Mouse (Mus musculus): ENCODE data around the gene Leap2. TPM values are rescaled to one million over a fixed set of nuclear protein-coding genes. Genes with fewer than 3 reads are reported as not detected.

Leap2 gene
- not detected in 2 replicates for polyA plus RNA-seq (2012; rRNA removed)

DNA sequence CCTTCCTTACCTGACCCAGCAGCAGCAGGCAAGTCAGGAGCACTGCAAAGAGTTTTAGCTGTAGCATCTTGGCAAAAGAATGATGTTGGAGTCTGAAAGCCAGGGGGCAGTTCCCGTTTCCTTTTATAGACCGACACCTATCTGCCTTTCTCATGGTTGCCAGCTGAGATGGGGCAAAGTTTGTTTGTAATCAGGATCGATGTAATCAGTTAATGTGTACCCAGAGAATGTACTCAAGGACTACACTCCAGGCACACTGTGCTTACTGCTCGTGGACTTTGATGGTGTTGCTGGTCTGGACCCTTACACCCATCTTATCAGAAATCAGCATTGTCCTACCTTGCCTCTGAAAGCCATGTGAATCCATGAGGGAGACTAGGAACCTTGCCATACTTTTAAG lies at the start of gene Leap2:
Gene Leap2, minus strand, starts transcription at position 135 of the 400 bp plus-strand sequence.

GRCm38 (mm10) chr11:53469968-53470695 lies 47.2 kb upstream of the Leap2 start, which contains the start of gene Gm9837:
TSS of gene Gm9837 (minus strand) at chr11:53470479.

DNA sequence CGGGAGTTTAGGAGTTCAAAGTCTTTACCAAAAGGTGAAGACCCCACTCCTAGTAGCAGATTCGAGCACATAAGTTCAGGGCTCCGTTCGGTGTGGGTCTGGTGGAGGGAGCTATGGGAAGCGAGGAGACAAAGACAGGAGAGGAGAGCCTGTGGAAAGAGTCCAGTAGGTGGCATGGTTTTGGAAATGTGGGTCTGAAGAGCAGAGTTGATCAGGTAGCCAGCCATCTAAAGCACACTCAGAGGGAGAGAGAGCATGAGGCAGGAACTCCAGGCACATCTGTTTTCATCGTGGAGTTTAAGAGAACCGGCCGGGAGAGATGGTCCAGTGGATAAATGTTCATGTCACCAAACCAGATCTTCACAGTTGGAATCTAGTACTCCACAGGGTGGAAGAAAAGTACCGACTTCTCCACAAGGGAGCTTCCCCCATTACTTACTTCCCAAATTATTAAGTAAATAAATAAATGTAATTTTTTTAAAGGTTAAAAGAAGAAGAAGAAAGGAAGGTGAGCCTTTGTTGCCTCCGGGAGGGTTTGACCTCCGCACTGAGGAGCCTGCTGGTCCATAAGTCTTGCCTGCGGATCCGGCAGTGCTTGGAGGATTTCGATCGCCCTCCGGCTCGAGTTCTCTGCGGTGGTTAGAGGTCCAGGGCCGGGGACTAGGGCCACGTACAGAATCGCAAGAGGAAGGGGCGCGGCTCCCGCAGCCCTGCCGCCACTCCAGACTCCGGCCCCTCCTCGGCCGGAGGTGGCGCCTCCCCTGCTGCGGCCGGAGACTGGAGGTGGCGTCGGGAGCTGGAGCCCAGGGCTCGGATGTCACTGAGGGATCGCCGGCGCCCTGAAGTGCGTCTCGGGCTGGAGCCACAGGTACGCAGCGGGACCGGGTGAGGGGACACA lies 33.8 kb upstream of the Leap2 start, which contains the start of the genes Gm10447 and Shroom1:
Gene Gm10447, minus strand, starts transcription at position 637 of the 898 bp plus-strand sequence.
Gene Shroom1, plus strand, starts transcription at position 732 of the 898 bp plus-strand sequence.

DNA sequence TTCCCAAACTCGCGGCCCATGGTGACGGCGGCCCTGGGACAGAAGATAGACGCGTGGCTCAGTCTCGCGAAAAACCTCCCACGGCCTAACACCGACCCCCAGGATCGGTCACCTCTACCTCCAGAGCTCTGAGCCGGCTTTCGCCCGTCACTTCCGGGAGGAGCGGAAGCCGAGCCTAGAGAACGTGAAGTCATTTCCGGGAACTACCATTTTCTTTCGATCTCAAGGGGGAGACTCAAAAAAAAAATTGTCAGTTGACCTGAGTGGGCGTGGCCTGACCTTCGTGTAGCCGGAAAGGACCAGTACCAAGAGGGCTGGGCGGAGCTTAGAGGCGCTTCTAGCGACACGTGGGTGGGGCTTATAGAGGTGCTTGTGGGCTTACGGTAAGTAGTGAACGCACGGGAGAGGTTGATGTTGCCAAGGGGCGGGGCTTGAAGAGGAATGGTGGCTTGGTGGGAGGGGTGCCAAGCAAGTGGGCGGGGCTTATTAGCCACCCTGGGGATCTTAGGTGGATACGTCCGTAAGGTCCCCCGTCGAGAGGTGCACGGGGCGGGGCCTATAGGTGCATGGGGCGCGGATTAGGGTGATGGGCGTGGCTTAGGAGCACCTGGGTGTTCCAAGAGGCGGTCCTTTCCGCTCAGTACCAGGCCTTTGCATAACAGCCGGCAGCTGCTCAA lies 7.8 kb upstream of the Leap2 start, which contains the start of the genes Uqcrq and Gdf9:
Gene Uqcrq, minus strand, starts transcription at position 162 of the 677 bp plus-strand sequence.
Gene Gdf9, plus strand, starts transcription at position 354 of the 677 bp plus-strand sequence.

Other genes starting within 250 kb of the Leap2 start
- 44.7 and 64.8 TPM in 2 replicates for gene Hspa4, start 122.7 kb downstream of the Leap2 start, polyA plus RNA-seq (2012; rRNA removed)
- gene Zcchc10, start 98.5 kb downstream of the Leap2 start, polyA plus RNA-seq (2012; rRNA removed): 7.2 and 8.0 TPM in 2 replicates
- gene Aff4, start 72.3 kb downstream of the Leap2 start, polyA plus RNA-seq (2012; rRNA removed): 17.8 and 19.3 TPM in 2 replicates
- 505 and 545 TPM in 2 replicates for gene Uqcrq, start 7.7 kb upstream of the Leap2 start, polyA plus RNA-seq (2012; rRNA removed)
- 88.1 and 116 TPM in 2 replicates for gene Gdf9, start 7.9 kb upstream of the Leap2 start, polyA plus RNA-seq (2012; rRNA removed)
- 0.35 and 0.66 TPM in 2 replicates for gene Gm10447, start 33.9 kb upstream of the Leap2 start, polyA plus RNA-seq (2012; rRNA removed)
- 6.0 and 7.2 TPM in 2 replicates for gene Shroom1, start 34.0 kb upstream of the Leap2 start, polyA plus RNA-seq (2012; rRNA removed)
- gene Gm9837, start 47.3 kb upstream of the Leap2 start, polyA plus RNA-seq (2012; rRNA removed): not detected in 2 replicates
- gene Gm9945, start 57.0 kb upstream of the Leap2 start, polyA plus RNA-seq (2012; rRNA removed): not detected in 2 replicates
- gene Sowaha, start 57.1 kb upstream of the Leap2 start, polyA plus RNA-seq (2012; rRNA removed): 1.5 and 1.8 TPM in 2 replicates
- gene Sept8, start 96.1 kb upstream of the Leap2 start, polyA plus RNA-seq (2012; rRNA removed): 33.7 and 34.6 TPM in 2 replicates
- gene Kif3a, start 144.2 kb upstream of the Leap2 start, polyA plus RNA-seq (2012; rRNA removed): 6.0 and 10.9 TPM in 2 replicates
- not detected in 2 replicates for gene Il4, start 195.5 kb upstream of the Leap2 start, polyA plus RNA-seq (2012; rRNA removed)
- not detected in 2 replicates for gene Il13, start 211.5 kb upstream of the Leap2 start, polyA plus RNA-seq (2012; rRNA removed)

Data from ovary, adult 2 months (tissue).